ENCODE assay signal across 18 mouse cellular contexts in genomic region chr5:118944256-118944655, GRCm38 (mm10).
DNase-seq lines count a peak whose midpoint lies in the region; ATAC-seq lines count a peak whose summit lies in the region.
"Had no signal": no experiment of that assay in that cellular context is flagged by ENCODE, and none has a peak within 500 bp of the region (broad histone marks: within the 10 kb centered on the region; RNA-seq: fewer than 3 reads in every experiment).

No protein-coding gene starts in this region.

- no peak for ATAC-seq in midbrain, embryonic 14.5 days (ENCODE audit: low FRiP score, low TSS enrichment)
- ATAC-seq: intestine, embryonic 15.5 days had no signal

- no peaks in the 10 kb centered on the region for H3K27me3 ChIP-seq in midbrain, embryonic 14.5 days (ENCODE audit: control insufficient read depth, insufficient read depth, low read length)
- peaks cover 96% of the 10 kb centered on the region for H3K27me3 ChIP-seq in midbrain, embryonic 10.5 days (ENCODE audit: low read depth, poor library complexity, severe bottlenecking)
- H3K27me3 ChIP-seq: intestine, embryonic 15.5 days; stomach, embryonic 15.5 days had no signal

- H3K9ac ChIP-seq in midbrain, embryonic 14.5 days (replicated peaks; ENCODE audit: low read length), result no peak overlapping the region
- H3K9ac ChIP-seq: intestine, embryonic 15.5 days; kidney, embryonic 15.5 days; midbrain, embryonic 12.5 days; stomach, embryonic 15.5 days had no signal

- H3K27ac ChIP-seq in midbrain, embryonic 14.5 days (replicated peaks; ENCODE audit: low read depth, low read length), result no peak overlapping the region
- H3K27ac ChIP-seq in midbrain, embryonic 10.5 days (replicated peaks), result no peak overlapping the region
- H3K27ac ChIP-seq: intestine, embryonic 15.5 days; kidney, embryonic 15.5 days; midbrain, embryonic 12.5 days; stomach, embryonic 15.5 days had no signal

- no peaks in the 10 kb centered on the region for H3K9me3 ChIP-seq in midbrain, embryonic 14.5 days (ENCODE audit: control insufficient read depth, low read length)
- peaks cover 4% of the 10 kb centered on the region; the same call in 1 of the 2 replicates for H3K9me3 ChIP-seq in midbrain, embryonic 10.5 days (replicated peaks)
- H3K9me3 ChIP-seq: intestine, embryonic 15.5 days; kidney, embryonic 15.5 days; midbrain, embryonic 12.5 days; stomach, embryonic 15.5 days had no signal

- peak; percentile 17 for DNase-seq in embryo, embryonic 10 days (ENCODE audit: low spot score)
- DNase-seq in embryo, embryonic 9.5 days (ENCODE audit: extremely low spot score), result no peak
- peak; percentile 45 for DNase-seq in midbrain, embryonic 14.5 days
- no peak for DNase-seq in midbrain, embryonic 10.5 days (ENCODE audit: low spot score)
- DNase-seq in gonadal fat pad, adult 2 months (ENCODE audit: low read depth), result peak; percentile 73
- DNase-seq in mesoderm, embryonic 11.5 days (ENCODE audit: low read depth, low spot score), result peak; percentile 30
- DNase-seq in lung, postnatal 36 days, result no peak
- DNase-seq in ovary, postnatal 14 days (ENCODE audit: low spot score), result no peak
- DNase-seq: adrenal gland, postnatal 10 days; cerebellum, adult 11-12 months; liver; lung, adult 18-20 months; spleen, adult 18-20 months had no signal

- no peak overlapping the region for H3K4me2 ChIP-seq in midbrain, embryonic 14.5 days (ENCODE audit: low read length)
- H3K4me2 ChIP-seq: intestine, embryonic 15.5 days; kidney, embryonic 15.5 days; midbrain, embryonic 12.5 days; stomach, embryonic 15.5 days had no signal

- peaks cover 19% of the 10 kb centered on the region for H3K4me1 ChIP-seq in midbrain, embryonic 14.5 days (ENCODE audit: control insufficient read depth, insufficient read depth, low read length)
- peaks cover 36% of the 10 kb centered on the region for H3K4me1 ChIP-seq in midbrain, embryonic 10.5 days
- H3K4me1 ChIP-seq: intestine, embryonic 15.5 days; stomach, embryonic 15.5 days had no signal

- no peaks in the 10 kb centered on the region for H3K36me3 ChIP-seq in midbrain, embryonic 14.5 days (ENCODE audit: control insufficient read depth, insufficient read depth, low read length)
- no peaks in the 10 kb centered on the region for H3K36me3 ChIP-seq in midbrain, embryonic 10.5 days
- H3K36me3 ChIP-seq: intestine, embryonic 15.5 days; kidney, embryonic 15.5 days; midbrain, embryonic 12.5 days; stomach, embryonic 15.5 days had no signal

- no peak overlapping the region for H3K4me3 ChIP-seq in midbrain, embryonic 14.5 days (replicated peaks; ENCODE audit: low read depth, low read length)
- H3K4me3 ChIP-seq in midbrain, embryonic 10.5 days, result no peak overlapping the region
- H3K4me3 ChIP-seq: erythroblast, embryonic 14.5 days; intestine, embryonic 15.5 days; kidney, embryonic 15.5 days; midbrain, embryonic 12.5 days; stomach, embryonic 15.5 days had no signal

- WGBS in midbrain, embryonic 14.5 days, result 11% methylated on average over 7 of the region's 7 CpGs
- 12% methylated on average over 7 of the region's 7 CpGs for WGBS in midbrain, embryonic 10.5 days

Comparison
In these comparisons a context has a peak if more than half of its experiments do, and no peak if none do; other contexts are left out.
1. DNase-seq: peak in embryo, embryonic 10 days (single experiment), midbrain, embryonic 14.5 days (single experiment), gonadal fat pad, adult 2 months (single experiment) and mesoderm, embryonic 11.5 days (single experiment); none in embryo, embryonic 9.5 days (single experiment), midbrain, embryonic 10.5 days (single experiment), lung, postnatal 36 days (single experiment) and ovary, postnatal 14 days (single experiment).